In the genomic region with DNA sequence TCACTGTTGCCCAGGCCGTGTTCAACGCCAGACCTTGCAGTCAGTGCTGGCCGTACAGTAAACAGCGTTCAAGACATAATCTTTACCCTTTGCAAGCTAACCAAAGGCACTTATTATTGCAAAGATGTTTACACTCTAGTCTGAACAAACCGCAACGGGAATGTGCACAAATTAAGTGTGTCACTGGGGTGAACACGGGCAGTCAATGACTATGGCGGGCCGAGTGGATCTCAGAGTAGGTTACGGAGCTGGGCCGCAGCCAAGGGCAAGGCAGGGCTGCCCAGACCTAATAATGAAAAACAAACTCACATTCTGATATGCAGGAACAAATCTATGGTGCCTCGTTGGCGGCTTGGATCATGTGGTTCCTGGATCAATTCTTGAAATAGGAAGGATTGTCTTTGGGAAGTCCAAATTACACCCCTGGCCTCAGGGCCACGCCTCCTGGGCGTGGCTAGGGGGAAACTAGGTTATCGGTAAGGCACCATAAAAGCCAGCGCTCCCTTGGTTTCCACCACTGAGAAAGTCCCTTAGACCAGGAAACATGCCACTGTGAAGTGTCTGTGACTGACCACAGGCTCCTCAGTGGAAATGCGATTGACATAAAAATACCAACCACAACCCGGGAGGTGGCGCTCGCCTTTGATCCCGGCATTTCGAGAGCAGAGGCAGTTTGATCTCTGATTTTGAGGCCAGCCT, we compare ENCODE assay signal across 8 mouse cellular contexts. TPM values are rescaled to one million over a fixed set of nuclear protein-coding genes. Genes with fewer than 3 reads are reported as not detected.
A peak's percentile ranks its signal among the peaks of the same experiment; 100 is the strongest.
DNase-seq lines count a peak whose midpoint lies in the region; ATAC-seq and TF ChIP-seq lines count a peak whose summit lies in the region.

No protein-coding gene starts in this region.

- peak overlapping the region; percentile 67 for H3K9ac ChIP-seq in liver, embryonic 16.5 days (ENCODE audit: low read depth, low read length)
- H3K9ac ChIP-seq in stomach, postnatal 0 days (ENCODE audit: low read length), result no peak overlapping the region

- peak overlapping the region; percentile 51 for H3K4me3 ChIP-seq in liver, embryonic 16.5 days (ENCODE audit: low read depth, low read length)
- no peak overlapping the region for H3K4me3 ChIP-seq in stomach, postnatal 0 days (ENCODE audit: low read depth, low read length)

- H3K36me3 ChIP-seq in liver, embryonic 16.5 days (ENCODE audit: control insufficient read depth, insufficient read depth), result no peaks in the 10 kb centered on the region
- no peaks in the 10 kb centered on the region for H3K36me3 ChIP-seq in stomach, postnatal 0 days (ENCODE audit: control insufficient read depth, insufficient read depth, low read length)

- peak overlapping the region; percentile 96 for H3K27ac ChIP-seq in liver, embryonic 16.5 days (ENCODE audit: low read length)
- peak overlapping the region; percentile 70 for H3K27ac ChIP-seq in stomach, postnatal 0 days (replicated peaks)

- TF ChIP-seq CTCF in stomach, postnatal 0 days (IDR thresholded peaks at IDR 0.05; ENCODE audit: low read depth), result peak; percentile 54

- ATAC-seq in liver, embryonic 16.5 days (ENCODE audit: low read depth), result peak; percentile 42
- ATAC-seq in stomach, postnatal 0 days (ENCODE audit: low FRiP score, low TSS enrichment), result peak; percentile 76

- peaks cover 4% of the 10 kb centered on the region; the same call in 1 of the 2 replicates for H3K27me3 ChIP-seq in liver, embryonic 16.5 days (ENCODE audit: control insufficient read depth, insufficient read depth, low read depth, low read length)
- H3K27me3 ChIP-seq in stomach, postnatal 0 days (ENCODE audit: control insufficient read depth, insufficient read depth, low read length), result no peaks in the 10 kb centered on the region

- peak overlapping the region; percentile 60 for H3K4me2 ChIP-seq in liver, embryonic 16.5 days (ENCODE audit: low read depth, low read length)
- no peak overlapping the region for H3K4me2 ChIP-seq in stomach, postnatal 0 days (replicated peaks; ENCODE audit: low read depth)

- H3K9me3 ChIP-seq in liver, embryonic 16.5 days (replicated peaks; ENCODE audit: control insufficient read depth, low read length), result no peaks in the 10 kb centered on the region
- no peaks in the 10 kb centered on the region for H3K9me3 ChIP-seq in stomach, postnatal 0 days (ENCODE audit: control insufficient read depth, low read length)

- WGBS in liver, embryonic 16.5 days (ENCODE audit: insufficient replicate concordance), result 36% methylated on average over 23 of the region's 23 CpGs
- WGBS in stomach, postnatal 0 days, result 37% methylated on average over 23 of the region's 23 CpGs

- H3K4me1 ChIP-seq in liver, embryonic 16.5 days (ENCODE audit: control insufficient read depth, low read depth, low read length), result peaks cover 47% of the 10 kb centered on the region
- no peaks in the 10 kb centered on the region for H3K4me1 ChIP-seq in stomach, postnatal 0 days (replicated peaks; ENCODE audit: control insufficient read depth, insufficient read depth)

- no peak for TF ChIP-seq EP300 in stomach, postnatal 0 days (optimal IDR thresholded peaks at IDR 0.05)

- peak; percentile 36 for DNase-seq in adrenal gland, postnatal 10 days
- no peak for DNase-seq in adrenal gland, adult 18-20 months (ENCODE audit: low spot score in 2 of 2)
- DNase-seq in testis, postnatal 10 days (ENCODE audit: low spot score), result peak; percentile 64
- DNase-seq in testis, postnatal 14 days (ENCODE audit: low spot score), result no peak
- DNase-seq in stomach, postnatal 0 days (ENCODE audit: low spot score), result peak; percentile 88
- no peak for DNase-seq in adrenal gland, adult 8-10 months
- no peak for DNase-seq in layer of hippocampus, postnatal 14 days (ENCODE audit: low spot score in 2 of 2)

RNA-seq across cellular contexts. Expression of gene Fabp3, which starts 13.2 kb away (rescaled TPM):
- 100 to 1,000 TPM; 110 to 422 TPM for total RNA-seq in adrenal gland, postnatal 10 days (2021)
- total RNA-seq in adrenal gland, adult 18-20 months (2021), result 100 to 1,000 TPM in 1 of 2 experiments, 10 to 100 TPM in 1; 61.4 to 128 TPM
- polyA plus RNA-seq in liver, embryonic 16.5 days (2015; fragmentation: Nextera tagmentation; extraction: Ambion mirVana), result 3.0 and 5.4 TPM in 2 replicates
- polyA plus RNA-seq in stomach, postnatal 0 days (2015; fragmentation: Nextera tagmentation; extraction: Ambion mirVana), result 74.2 and 83.8 TPM in 2 replicates
- total RNA-seq in adrenal gland, adult 8-10 months (2022), result 10 to 100 TPM in 3 of 4 experiments, 1 to 10 TPM in 1; 10.0 to 66.6 (median 44.7) TPM
- total RNA-seq in layer of hippocampus, postnatal 14 days (2021), result 100 to 1,000 TPM; 137 to 138 TPM

RNA-seq across cellular contexts. Expression of gene Gm10570, which starts 13.3 kb away (rescaled TPM):
- 1 to 10 TPM in 1 of 2 experiments, not detected in 1; 1.3 TPM for total RNA-seq in adrenal gland, postnatal 10 days (2021)
- not detected for total RNA-seq in adrenal gland, adult 18-20 months (2021)
- not detected in 2 replicates for polyA plus RNA-seq in liver, embryonic 16.5 days (2015; fragmentation: Nextera tagmentation; extraction: Ambion mirVana)
- polyA plus RNA-seq in stomach, postnatal 0 days (2015; fragmentation: Nextera tagmentation; extraction: Ambion mirVana), result not detected in 2 replicates
- total RNA-seq in adrenal gland, adult 8-10 months (2022), result under 1 TPM in 1 of 4 experiments, not detected in 3; 0.86 TPM
- total RNA-seq in layer of hippocampus, postnatal 14 days (2021), result 1 to 10 TPM; 1.5 to 2.6 TPM

RNA-seq across cellular contexts. Expression of gene Serinc2, which starts 16.2 kb away (rescaled TPM):
- 1 to 10 TPM; 2.9 to 5.1 TPM for total RNA-seq in adrenal gland, postnatal 10 days (2021)
- total RNA-seq in adrenal gland, adult 18-20 months (2021), result 1 to 10 TPM; 1.7 to 2.8 TPM
- polyA plus RNA-seq in liver, embryonic 16.5 days (2015; fragmentation: Nextera tagmentation; extraction: Ambion mirVana), result 0.76 and 1.3 TPM in 2 replicates
- polyA plus RNA-seq in stomach, postnatal 0 days (2015; fragmentation: Nextera tagmentation; extraction: Ambion mirVana), result 137 and 142 TPM in 2 replicates
- total RNA-seq in adrenal gland, adult 8-10 months (2022), result 1 to 10 TPM; 1.2 to 3.2 (median 1.4) TPM
- 1 to 10 TPM; 7.9 to 9.6 TPM for total RNA-seq in layer of hippocampus, postnatal 14 days (2021)

Comparison
In these comparisons a context has a peak if more than half of its experiments do, and no peak if none do; other contexts are left out.
1. DNase-seq: peak in adrenal gland, postnatal 10 days (single experiment), testis, postnatal 10 days (single experiment) and stomach, postnatal 0 days (single experiment); none in adrenal gland, adult 18-20 months (0 of 2), testis, postnatal 14 days (single experiment), adrenal gland, adult 8-10 months (single experiment) and layer of hippocampus, postnatal 14 days (0 of 2).